Mouse (Mus musculus): Measurements from ENCODE around the gene Depp1. TPM values are rescaled to one million over a fixed set of nuclear protein-coding genes. Genes with fewer than 3 reads are reported as not detected.
"Not testable (repeated sequence)": the region's sequence is repeated elsewhere in the genome, so short reads cannot be mapped to it uniquely, and the experiment has no call there.

Depp1 gene
- total RNA-seq (2021) = 10 to 100 TPM; 41.6 to 75.0 TPM

- DNase-seq = peak; percentile 70 to 84
- intact Hi-C loops (cut with DNase I) = loop anchor here (5.0 to 10.0 kb wide), 3 partner anchors 33 to 514 kb away; partner anchors contain the start of gene Cxcl12
Measured at GRCm38 (mm10) chr6:116650406-116650805, at the start of gene Depp1. TSS of gene Depp1 (plus strand) at chr6:116650609.

DNA sequence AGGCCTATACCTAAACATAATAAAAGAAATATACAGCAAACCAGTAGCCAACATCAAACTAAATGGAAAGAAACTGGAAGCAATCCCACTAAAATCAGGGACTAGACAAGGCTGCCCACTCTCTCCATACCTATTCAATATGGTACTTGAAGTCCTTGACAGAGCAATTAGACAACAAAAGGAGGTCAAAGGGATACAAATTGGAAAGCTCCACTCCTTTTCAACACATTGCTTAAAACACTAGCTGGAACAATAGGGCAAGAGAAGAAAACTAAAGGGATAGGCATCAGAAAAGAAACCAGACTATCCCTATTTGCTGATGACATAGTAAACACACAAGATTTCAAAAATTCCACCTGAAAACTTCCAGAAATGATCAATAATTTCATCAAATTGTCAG is 49.4 kb upstream of the Depp1 start:
- DNase-seq; intact Hi-C loops (cut with DNase I): not testable (repeated sequence)

DNA sequence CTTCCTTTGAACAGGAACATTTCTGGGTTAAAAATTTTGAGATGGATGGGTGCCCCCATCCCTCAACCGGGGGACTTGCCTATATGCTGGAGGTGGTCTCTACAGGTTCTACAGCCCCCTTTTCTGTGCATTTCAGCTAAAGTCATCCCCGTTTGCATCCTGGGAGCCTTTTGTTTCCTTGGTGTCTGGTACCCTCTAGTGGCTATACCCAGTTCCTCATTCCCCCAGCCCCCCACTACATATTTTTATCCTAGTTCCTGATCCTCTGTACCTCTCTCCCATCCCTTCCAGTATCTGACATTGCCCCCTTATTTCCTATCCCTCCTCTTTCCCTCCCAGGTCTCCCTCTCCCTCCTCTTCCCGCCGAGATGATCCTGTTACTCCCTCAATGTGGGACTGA is 43.2 kb upstream of the Depp1 start:
- DNase-seq = no peak
- intact Hi-C loops (cut with DNase I) = loop anchor here (2.0 kb wide), 1 partner anchor 182 kb away; no protein-coding TSS in a partner anchor

- intact Hi-C loops (cut with DNase I) = loop anchor here (5.0 kb wide), 1 partner anchor 37 kb away; the partner anchor contains the start of gene Depp1
- peak; percentile 77 to 80 for DNase-seq
Measured at GRCm38 (mm10) chr6:116615719-116616118, 34.7 kb upstream of the Depp1 start.

DNA sequence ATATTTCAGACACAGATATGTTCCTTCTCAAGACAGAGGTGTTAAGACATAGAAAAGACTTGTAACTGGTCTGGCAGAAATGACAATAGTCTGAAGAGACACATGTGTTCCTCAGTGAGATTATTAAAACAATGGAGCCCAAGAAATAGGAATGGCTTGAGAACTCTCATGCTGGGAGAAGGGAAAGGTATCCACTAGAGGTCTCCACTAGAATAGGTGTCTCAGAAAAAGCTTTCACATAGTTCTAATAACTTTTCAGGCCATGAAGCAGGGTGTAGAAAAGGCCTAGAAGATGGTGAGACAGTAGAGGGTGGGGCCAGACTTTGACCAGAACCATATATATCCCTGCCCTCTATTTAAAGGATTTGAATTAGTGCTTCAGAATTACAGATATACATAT is 32.3 kb upstream of the Depp1 start:
- intact Hi-C loops (cut with DNase I) = loop anchor here (1.0 to 5.0 kb wide), 2 partner anchors 34 to 79 kb away; partner anchors contain the start of gene Depp1
- no peak for DNase-seq

GRCm38 (mm10) chr6:116621318-116622023 is 28.9 kb upstream of the Depp1 start:
- intact Hi-C loops (cut with DNase I) = no loop called here
- no peak for DNase-seq

DNA sequence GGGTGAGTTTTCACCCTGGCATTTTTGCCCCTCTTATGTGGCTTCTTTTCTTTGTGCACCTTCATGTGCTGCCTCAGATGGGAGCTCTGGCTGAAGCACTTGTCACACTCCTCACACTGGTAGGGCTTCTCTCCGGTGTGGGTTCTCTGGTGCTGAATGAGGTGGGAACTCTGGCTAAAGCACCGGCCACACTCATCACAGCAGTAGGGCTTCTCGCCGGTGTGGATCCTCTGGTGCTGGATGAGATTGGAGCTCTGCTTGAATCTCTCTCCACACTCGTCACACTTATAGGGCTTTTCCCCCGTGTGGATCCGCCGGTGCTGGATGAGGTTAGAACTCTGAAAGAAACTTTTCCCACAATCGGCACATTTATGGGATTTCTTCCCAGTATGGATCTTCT is 24.0 kb upstream of the Depp1 start:
- intact Hi-C loops (cut with DNase I); DNase-seq: not testable (repeated sequence)

DNA sequence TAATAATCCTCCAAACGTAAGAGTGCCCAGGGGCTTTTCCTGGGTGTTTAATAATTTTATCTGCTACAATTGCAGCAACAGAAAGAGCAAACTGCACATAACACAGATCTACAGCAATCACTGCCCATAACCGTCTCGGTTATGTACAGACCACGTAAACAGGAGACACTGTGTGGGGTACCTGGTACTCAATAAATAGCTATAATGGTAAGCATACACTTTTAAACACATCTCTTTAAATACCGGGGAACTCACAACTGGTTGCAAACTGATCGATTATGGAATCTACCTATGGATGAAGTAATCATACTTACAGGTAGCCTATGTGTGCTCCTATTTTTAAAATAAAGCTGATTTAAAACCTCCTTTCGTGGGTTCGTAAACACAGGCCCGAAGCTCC is 22.3 kb upstream of the Depp1 start:
- intact Hi-C loops (cut with DNase I) = no loop called here
- DNase-seq = no peak

GRCm38 (mm10) chr6:116628539-116629171 is 21.8 kb upstream of the Depp1 start, which contains the start of gene Zfp422:
TSS of gene Zfp422 (minus strand) at chr6:116628999.
- intact Hi-C loops (cut with DNase I) = no loop called here
- DNase-seq = peak; percentile 77 to 78

- intact Hi-C loops (cut with DNase I) = no loop called here
Measured at GRCm38 (mm10) chr6:116629766-116630165, 20.6 kb upstream of the Depp1 start.

DNA sequence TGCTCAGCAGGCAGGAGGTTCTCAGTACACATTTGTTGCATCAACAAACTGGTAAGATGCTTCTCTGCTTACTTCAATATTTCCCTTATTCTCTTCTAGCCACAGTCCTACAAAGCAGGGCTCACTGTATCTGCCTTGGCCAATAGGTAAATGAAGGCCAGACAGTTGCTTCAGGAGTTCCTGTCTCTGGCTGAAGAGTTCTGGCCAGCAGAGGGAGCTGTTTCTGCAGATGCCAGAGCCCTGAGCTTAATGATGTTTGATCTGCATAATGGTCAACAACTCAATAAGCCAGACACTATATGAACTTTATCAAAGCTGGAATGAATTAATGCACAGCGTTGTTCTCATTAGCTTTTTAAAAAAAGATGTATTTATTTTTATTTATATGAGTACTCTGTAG is 18.3 kb upstream of the Depp1 start:
- intact Hi-C loops (cut with DNase I) = loop anchor here (1.0 kb wide), 2 partner anchors 19 to 67 kb away; no protein-coding TSS in a partner anchor
- peak; percentile 87 to 91 for DNase-seq

More at GRCm38 (mm10) chr6:116629766-116630165, 20.6 kb upstream of the Depp1 start:
- DNase-seq = no peak

GRCm38 (mm10) chr6:116633741-116634695 is 16.4 kb upstream of the Depp1 start:
- intact Hi-C loops (cut with DNase I) = no loop called here
- no peak for DNase-seq

- peak; percentile 91 to 94 for DNase-seq
- intact Hi-C loops (cut with DNase I) = no loop called here
Measured at GRCm38 (mm10) chr6:116635251-116636180, 14.9 kb upstream of the Depp1 start.

GRCm38 (mm10) chr6:116636581-116637235 is 13.7 kb upstream of the Depp1 start:
- DNase-seq = no peak
- intact Hi-C loops (cut with DNase I) = no loop called here

GRCm38 (mm10) chr6:116637496-116637895 is 12.9 kb upstream of the Depp1 start:
- no peak for DNase-seq
- intact Hi-C loops (cut with DNase I) = no loop called here

DNA sequence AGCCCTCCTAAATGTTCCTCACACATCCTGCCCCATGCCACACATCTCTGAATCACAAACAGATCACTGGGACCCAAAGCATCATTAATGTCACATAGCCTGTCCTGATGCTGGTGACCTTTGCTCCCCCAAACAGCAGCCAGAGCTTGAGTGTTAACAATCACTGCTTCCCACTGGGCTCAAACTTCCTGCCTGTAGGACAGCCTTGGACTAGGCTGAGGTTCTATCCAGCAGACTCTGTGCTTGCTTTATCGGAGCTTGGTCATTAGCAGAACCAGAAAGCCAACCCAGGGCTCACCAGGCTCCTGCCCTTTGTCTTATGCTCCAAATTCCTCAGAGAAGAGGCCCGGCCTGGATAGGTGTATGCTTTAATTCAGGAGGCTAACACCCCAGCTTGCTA is 11.5 kb upstream of the Depp1 start:
- intact Hi-C loops (cut with DNase I) = no loop called here
- DNase-seq = no peak

GRCm38 (mm10) chr6:116639663-116640062 is 10.7 kb upstream of the Depp1 start:
- DNase-seq = no peak
- intact Hi-C loops (cut with DNase I) = no loop called here

- intact Hi-C loops (cut with DNase I) = no loop called here
- no peak for DNase-seq
Measured at GRCm38 (mm10) chr6:116642942-116643341, 7.5 kb upstream of the Depp1 start.

- no peak for DNase-seq
- intact Hi-C loops (cut with DNase I) = no loop called here
Measured at GRCm38 (mm10) chr6:116643881-116644280, 6.5 kb upstream of the Depp1 start.

Measured in heart, postnatal 10 days (tissue).